ENCODE assay signal across 10 mouse cellular contexts in the genomic region with DNA sequence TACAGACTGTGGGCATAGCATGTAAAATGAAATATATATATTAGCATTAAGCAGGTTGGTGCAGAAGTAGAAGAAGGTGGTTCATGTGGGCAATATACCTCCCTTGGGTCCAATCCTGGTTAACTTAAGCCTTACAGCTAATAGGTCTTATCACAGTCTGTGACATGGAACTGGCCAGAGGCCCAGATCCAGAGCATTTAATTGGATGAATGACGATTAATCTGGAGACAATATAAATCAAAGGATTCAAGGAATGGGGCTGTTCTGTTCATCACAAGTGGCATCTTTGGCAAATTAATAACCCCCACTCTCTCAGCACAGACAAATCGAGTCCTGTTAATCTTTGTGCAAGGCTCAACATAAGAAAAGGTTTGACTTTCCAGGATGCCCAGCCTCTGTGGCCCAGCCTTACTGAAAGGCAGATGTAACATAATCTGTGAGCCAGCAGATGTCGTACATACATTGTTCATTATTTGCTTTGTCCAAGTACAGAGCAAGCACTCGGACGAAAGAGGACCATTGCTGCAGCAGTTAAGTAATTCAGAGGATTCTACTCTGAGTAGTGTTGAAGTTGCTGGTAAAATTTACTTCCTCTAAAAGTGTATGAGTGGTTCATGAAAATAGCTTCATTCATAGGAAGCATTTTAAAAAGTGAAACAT.
DNase-seq lines count a peak whose midpoint lies in the region; ATAC-seq and TF ChIP-seq lines count a peak whose summit lies in the region.
"Had no signal": no experiment of that assay in that cellular context is flagged by ENCODE, and none has a peak within 500 bp of the region (broad histone marks: within the 10 kb centered on the region; RNA-seq: fewer than 3 reads in every experiment).

No protein-coding gene starts in this region.

- TF ChIP-seq EP300 in liver, postnatal 0 days (IDR thresholded peaks at IDR 0.05; ENCODE audit: low read depth) = no peak

- TF ChIP-seq CTCF in liver, postnatal 0 days (IDR thresholded peaks at IDR 0.05; ENCODE audit: low read depth) = peak; percentile 45

- no peaks in the 10 kb centered on the region for H3K36me3 ChIP-seq in liver, postnatal 0 days (replicated peaks; ENCODE audit: insufficient read depth, low read length)
- H3K36me3 ChIP-seq in liver, embryonic 11.5 days (ENCODE audit: control insufficient read depth, insufficient read depth, low read length) = no peaks in the 10 kb centered on the region
- H3K36me3 ChIP-seq in forebrain, embryonic 16.5 days (ENCODE audit: control insufficient read depth, insufficient read depth) = no peaks in the 10 kb centered on the region

- H3K9me3 ChIP-seq in liver, postnatal 0 days (ENCODE audit: low read length) = no peaks in the 10 kb centered on the region
- H3K9me3 ChIP-seq in liver, embryonic 11.5 days (ENCODE audit: control insufficient read depth, low read length) = no peaks in the 10 kb centered on the region
- H3K9me3 ChIP-seq in forebrain, embryonic 16.5 days (ENCODE audit: control insufficient read depth, low read length) = no peaks in the 10 kb centered on the region

- no peak for ATAC-seq in liver, postnatal 0 days
- ATAC-seq in liver, embryonic 11.5 days (replicated peaks; ENCODE audit: low FRiP score) = no peak
- peak; percentile 77 for ATAC-seq in forebrain, embryonic 16.5 days

- no peak overlapping the region for H3K27ac ChIP-seq in liver, postnatal 0 days (ENCODE audit: low read depth)
- H3K27ac ChIP-seq in liver, embryonic 11.5 days (ENCODE audit: low read depth, low read length) = no peak overlapping the region
- H3K27ac ChIP-seq in forebrain, embryonic 16.5 days (ENCODE audit: low read length) = no peak overlapping the region
- H3K27ac ChIP-seq: liver, embryonic 14.5 days had no signal

- no peak overlapping the region for H3K9ac ChIP-seq in liver, postnatal 0 days (replicated peaks)
- no peak overlapping the region for H3K9ac ChIP-seq in liver, embryonic 11.5 days (ENCODE audit: low read depth, low read length)
- no peak overlapping the region for H3K9ac ChIP-seq in forebrain, embryonic 16.5 days (replicated peaks; ENCODE audit: low read depth, low read length)
- H3K9ac ChIP-seq: liver, embryonic 14.5 days had no signal

- H3K27me3 ChIP-seq in liver, postnatal 0 days (ENCODE audit: insufficient read depth, low read length) = no peaks in the 10 kb centered on the region
- no peaks in the 10 kb centered on the region for H3K27me3 ChIP-seq in liver, embryonic 11.5 days (replicated peaks; ENCODE audit: control insufficient read depth, insufficient read depth, low read length)
- no peaks in the 10 kb centered on the region for H3K27me3 ChIP-seq in forebrain, embryonic 16.5 days (replicated peaks; ENCODE audit: control insufficient read depth, insufficient read depth, low read length)

- H3K4me3 ChIP-seq in liver, postnatal 0 days (ENCODE audit: low read depth, low read length) = no peak overlapping the region
- no peak overlapping the region for H3K4me3 ChIP-seq in liver, embryonic 11.5 days (ENCODE audit: low read depth, low read length)
- H3K4me3 ChIP-seq in forebrain, embryonic 16.5 days (replicated peaks; ENCODE audit: low read length) = no peak overlapping the region
- H3K4me3 ChIP-seq: erythroblast, embryonic 14.5 days had no signal

- peak; percentile 56 for DNase-seq in embryo, embryonic 10 days (ENCODE audit: low spot score)
- no peak for DNase-seq in embryo, embryonic 9.5 days (ENCODE audit: extremely low spot score)
- no peak for DNase-seq in liver, postnatal 0 days
- no peak for DNase-seq in liver, embryonic 11.5 days (ENCODE audit: low spot score)
- peak; percentile 37 for DNase-seq in lung, postnatal 36 days
- no peak for DNase-seq in spleen, postnatal 14 days (ENCODE audit: low spot score in 2 of 2)
- no peak for DNase-seq in thymus, postnatal 10 days (ENCODE audit: low spot score in 2 of 2)

- WGBS in liver, postnatal 0 days (ENCODE audit: insufficient replicate concordance) = 37% methylated on average over 5 of the region's 5 CpGs
- WGBS in liver, embryonic 11.5 days = 57% methylated on average over 5 of the region's 5 CpGs
- WGBS in forebrain, embryonic 16.5 days = 19% methylated on average over 5 of the region's 5 CpGs

- no peak overlapping the region for H3K4me2 ChIP-seq in liver, postnatal 0 days (ENCODE audit: low read depth, low read length)
- H3K4me2 ChIP-seq in liver, embryonic 11.5 days = no peak overlapping the region
- H3K4me2 ChIP-seq in forebrain, embryonic 16.5 days (ENCODE audit: low read length) = no peak overlapping the region

- no peaks in the 10 kb centered on the region for H3K4me1 ChIP-seq in liver, postnatal 0 days (ENCODE audit: insufficient read depth)
- H3K4me1 ChIP-seq in liver, embryonic 11.5 days (replicated peaks; ENCODE audit: control insufficient read depth, insufficient read depth, low read length) = no peaks in the 10 kb centered on the region
- H3K4me1 ChIP-seq in forebrain, embryonic 16.5 days (replicated peaks; ENCODE audit: control insufficient read depth, insufficient read depth, low read length) = no peaks in the 10 kb centered on the region

Comparison
In these comparisons a context has a peak if more than half of its experiments do, and no peak if none do; other contexts are left out.
1. DNase-seq: peak in embryo, embryonic 10 days (single experiment) and lung, postnatal 36 days (single experiment); none in embryo, embryonic 9.5 days (single experiment), liver, postnatal 0 days (single experiment), liver, embryonic 11.5 days (single experiment), spleen, postnatal 14 days (0 of 2) and thymus, postnatal 10 days (0 of 2).